Mouse (Mus musculus): ENCODE measurements around the gene Ccdc106. TPM values are rescaled to one million over a fixed set of nuclear protein-coding genes. Genes with fewer than 3 reads are reported as not detected.

Gene Ccdc106
- total RNA-seq, 2 experiments from 2014 or later: 0.13 TPM; not detected in 1

DNA sequence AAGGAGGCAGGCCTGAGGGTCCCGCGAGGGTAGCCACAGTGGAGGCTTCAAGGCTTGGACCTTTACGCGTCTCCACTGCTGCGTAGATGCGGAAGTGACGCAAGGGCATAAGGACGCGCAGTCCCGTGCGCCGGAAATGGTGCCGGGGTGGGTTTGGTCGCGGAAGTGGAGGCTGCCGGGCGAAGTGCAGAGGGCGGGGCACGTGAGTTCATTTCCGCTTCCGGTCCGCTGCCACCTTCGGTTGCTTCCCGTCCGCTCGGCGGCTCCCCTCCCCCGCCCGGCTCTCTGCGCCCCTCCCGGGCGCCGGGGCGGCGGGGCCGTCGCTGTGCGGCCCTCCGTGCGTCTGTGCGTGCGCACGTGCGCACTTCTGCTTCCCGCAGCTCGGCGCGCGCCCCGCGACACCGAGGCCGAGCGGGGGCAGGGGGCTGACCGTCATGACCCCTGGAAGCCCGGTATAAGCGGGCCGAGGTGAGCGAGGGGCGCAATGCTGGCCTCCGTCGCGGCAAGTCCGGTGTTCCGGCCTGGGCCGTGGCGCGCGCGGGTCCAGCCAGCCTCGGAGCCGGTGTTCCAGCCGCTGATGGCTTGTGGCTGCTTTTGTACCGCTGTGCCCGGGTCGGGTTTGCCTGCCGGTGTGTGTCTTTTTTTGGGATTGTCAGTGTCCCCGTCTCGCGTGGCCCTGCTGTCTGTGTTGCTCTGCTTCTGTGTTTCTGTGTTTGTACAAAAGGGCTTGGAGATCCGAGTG lies 59.8 kb downstream of the Ccdc106 start, which contains the start of gene Epn1:
Gene Epn1, plus strand, starts transcription at position 226 of the 742 bp plus-strand sequence.
- ATAC-seq (ENCODE audit: poor library complexity, severe bottlenecking): peak; percentile 94

- no peak for ATAC-seq (ENCODE audit: poor library complexity, severe bottlenecking)
Observed at GRCm38 (mm10) chr7:5080815-5081214, 60.5 kb downstream of the Ccdc106 start.

DNA sequence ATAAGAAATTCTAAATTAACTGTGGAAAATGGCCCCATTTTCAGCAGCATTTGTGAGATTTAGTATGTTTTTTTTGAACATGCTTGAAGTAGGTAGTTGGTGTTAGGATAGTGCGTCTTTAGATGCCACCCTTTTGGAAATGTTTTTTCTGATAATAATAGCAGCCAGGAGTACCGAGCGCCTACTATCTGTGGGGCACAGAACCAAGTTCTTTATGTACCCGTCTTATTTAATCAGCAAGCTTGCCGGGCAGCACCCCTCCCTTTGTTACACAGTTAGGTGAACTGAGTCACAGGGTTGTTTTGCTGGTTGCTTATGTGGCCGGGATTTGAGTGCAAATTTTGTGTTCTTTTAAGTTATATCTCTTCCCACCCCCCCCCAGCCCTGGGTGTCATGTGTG lies 60.9 kb downstream of the Ccdc106 start:
- ATAC-seq (ENCODE audit: poor library complexity, severe bottlenecking): no peak

- no peak for ATAC-seq (ENCODE audit: poor library complexity, severe bottlenecking)
Observed at GRCm38 (mm10) chr7:5081939-5082338, 61.6 kb downstream of the Ccdc106 start.

DNA sequence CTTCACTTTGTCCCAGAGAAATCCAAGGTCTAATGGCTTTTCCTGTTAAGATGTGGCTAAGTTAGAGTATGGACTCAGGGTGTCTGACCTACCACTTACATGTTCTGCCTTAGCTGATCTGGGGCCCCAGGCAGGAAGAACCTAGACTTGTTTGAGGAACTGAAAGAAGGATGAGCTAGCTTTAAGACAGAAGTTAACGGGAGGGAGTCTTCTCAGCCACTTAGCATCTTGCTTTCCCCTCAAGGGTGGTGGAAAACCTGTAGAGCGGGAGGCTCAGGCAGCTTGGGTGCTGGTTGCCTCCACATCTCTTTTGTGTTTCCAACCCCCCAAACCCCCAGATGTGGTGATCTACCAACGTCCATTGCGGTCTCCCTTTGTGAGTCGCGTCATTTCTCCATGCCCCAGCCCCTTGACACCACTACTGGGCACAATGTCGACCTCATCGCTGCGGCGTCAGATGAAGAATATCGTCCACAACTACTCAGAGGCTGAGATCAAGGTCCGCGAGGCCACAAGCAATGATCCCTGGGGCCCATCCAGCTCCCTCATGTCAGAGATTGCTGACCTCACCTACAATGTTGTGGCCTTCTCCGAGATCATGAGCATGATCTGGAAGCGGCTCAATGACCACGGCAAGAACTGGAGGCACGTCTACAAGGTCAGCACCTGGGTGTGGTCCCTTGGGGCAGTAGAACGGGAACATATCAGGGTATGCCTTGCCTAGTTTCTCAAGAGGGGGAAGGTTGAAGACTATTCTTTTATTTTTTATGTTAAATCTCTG lies 63.2 kb downstream of the Ccdc106 start:
- peak; percentile 58 for ATAC-seq (ENCODE audit: poor library complexity, severe bottlenecking)

- no peak for ATAC-seq (ENCODE audit: poor library complexity, severe bottlenecking)
Observed at GRCm38 (mm10) chr7:5085512-5085911, 65.2 kb downstream of the Ccdc106 start.

DNA sequence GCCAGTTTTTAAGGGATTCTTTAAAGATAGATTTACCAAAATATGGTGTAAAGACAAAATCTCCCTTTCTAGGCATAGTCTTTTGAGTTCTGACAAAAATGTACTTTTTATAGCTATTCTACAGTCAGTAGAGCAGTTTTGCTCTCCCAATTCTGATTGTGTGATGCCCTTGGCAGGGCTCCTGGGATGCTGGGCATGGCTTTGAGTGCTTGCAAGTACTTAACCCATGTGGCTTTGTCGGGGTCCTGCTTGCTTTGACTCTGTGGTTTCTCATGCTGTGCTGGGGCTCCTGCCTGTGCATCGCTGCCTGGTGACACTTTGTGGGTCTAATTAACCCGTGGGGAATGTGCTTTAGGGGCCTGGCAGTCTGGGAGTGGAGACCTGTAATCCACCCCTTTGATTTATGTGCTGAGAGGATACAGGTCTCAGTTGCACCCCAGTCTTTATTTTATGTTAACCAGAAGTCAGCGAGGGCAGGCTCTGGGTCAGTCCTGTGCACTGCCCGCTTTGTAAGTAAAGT lies 66.6 kb downstream of the Ccdc106 start:
- ATAC-seq (ENCODE audit: poor library complexity, severe bottlenecking): no peak

DNA sequence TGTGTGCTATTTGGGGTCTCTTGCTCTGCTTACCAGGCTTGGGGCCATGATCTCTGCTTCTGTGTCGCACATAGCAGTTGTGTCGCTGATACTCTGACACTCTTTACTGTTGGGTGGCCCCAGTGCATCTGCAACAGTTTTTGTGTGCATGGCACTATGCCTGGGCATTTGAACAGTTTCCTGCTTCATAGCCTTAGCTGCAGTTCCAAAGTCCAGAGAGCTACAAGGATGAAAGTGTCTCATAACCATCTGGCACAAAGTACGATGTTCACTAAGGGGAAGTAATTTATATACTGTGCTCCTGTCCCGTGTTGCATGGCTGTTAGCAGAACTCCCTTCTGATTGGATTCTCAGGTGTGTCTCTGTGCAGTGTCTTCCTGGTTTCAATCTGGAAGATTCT lies 67.5 kb downstream of the Ccdc106 start:
- ATAC-seq (ENCODE audit: poor library complexity, severe bottlenecking): no peak

- no peak for ATAC-seq (ENCODE audit: poor library complexity, severe bottlenecking)
Observed at GRCm38 (mm10) chr7:5089853-5090252, 69.5 kb downstream of the Ccdc106 start.

DNA sequence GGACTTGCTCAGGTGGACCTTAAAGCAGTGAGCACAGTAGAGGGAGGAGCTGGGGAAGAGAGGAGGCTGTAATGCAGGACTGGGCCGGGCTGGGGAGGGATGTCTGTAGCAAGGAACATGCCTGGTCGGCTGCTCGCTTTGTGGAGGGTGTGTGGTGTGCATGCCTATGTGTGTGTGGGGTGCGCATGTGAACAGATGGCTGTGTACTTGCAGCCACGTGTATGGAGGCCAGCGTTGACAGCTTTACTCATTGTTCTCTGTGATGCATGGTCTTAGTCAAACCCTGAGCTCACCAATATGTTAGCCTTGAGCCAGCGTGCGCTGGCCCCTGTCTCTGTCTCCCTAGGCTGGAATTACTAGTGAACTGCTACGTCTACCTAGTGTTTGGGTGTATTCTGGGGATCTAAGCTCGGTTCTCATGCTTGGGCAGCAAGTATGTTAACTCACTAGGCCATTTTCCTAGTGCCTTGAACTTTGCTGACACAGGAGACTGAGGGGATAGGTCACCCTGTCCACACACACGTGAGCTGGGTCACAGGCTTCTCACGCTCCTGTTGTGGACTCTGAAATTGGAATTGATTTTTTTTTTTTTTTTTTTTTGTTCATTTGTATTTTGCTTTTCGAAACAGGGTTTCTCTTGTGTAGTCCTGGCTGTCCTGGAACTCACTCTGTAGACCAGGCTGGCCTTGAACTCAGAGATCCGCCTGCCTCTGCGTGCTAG lies 70.8 kb downstream of the Ccdc106 start:
- ATAC-seq (ENCODE audit: poor library complexity, severe bottlenecking): no peak

- ATAC-seq (ENCODE audit: poor library complexity, severe bottlenecking): no peak
Observed at GRCm38 (mm10) chr7:5092381-5092780, 72.0 kb downstream of the Ccdc106 start.

DNA sequence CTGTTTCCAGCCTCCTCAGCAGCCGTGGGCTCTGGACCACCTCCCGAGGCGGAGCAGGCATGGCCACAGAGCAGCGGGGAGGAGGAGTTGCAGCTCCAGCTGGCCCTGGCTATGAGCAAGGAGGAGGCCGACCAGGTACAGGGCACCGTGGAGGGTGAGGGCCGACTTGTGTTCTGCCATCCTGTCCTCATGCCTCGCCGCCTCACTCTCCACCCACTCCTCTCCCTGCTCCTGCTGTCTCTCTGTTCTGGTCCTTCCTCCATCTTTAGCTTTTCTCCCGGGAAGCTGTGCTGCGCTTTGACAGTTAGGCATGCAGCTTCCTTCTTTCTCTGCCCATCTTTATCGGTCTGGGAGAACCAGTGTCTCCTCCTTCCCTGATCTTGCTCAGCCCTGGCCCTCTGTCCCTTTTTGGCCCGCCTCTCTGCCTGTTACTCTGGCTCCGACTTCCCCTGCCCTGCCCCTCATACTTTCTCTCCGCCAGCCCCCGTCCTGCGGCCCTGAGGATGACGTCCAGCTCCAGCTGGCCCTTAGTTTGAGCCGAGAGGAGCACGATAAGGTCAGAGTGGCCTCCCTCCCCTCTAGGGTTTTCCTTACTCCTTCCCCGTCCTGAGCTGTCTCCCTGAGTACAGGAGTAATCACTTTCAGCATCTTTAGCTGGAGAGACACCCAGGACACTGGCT lies 72.6 kb downstream of the Ccdc106 start:
- ATAC-seq (ENCODE audit: poor library complexity, severe bottlenecking): no peak

- ATAC-seq (ENCODE audit: poor library complexity, severe bottlenecking): no peak
Observed at GRCm38 (mm10) chr7:5098769-5099168, 78.4 kb downstream of the Ccdc106 start.

GRCm38 (mm10) chr7:5099796-5100195 lies 79.4 kb downstream of the Ccdc106 start:
- no peak for ATAC-seq (ENCODE audit: poor library complexity, severe bottlenecking)

DNA sequence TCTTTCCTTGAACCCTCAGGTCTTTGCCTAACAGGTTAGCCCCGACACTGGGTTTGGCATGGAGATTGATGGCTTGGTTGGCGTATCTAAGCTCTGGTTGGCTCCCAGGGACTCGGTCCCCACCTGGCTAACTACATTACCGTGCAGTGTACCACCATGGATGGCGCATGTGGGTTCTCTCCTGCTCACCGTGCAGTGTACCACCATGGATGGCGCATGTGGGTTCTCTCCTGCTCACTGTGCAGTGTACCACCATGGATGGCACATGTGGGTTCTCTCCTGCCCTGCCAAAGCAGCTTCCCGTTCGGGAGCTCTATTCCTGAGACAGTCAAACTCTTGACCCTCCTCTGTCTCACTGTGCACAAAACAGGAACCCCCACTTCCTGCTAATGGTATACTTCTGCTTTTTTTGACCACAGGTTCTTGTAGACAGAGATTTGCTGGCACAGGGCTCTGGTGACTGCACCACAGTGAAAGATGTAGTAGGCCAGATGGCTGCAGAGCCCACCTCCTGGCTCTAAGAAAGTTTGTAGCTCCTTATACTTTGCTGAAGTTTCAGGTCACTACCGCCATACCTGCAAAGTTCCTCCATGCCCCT lies 80.8 kb downstream of the Ccdc106 start:
- peak; percentile 95 for ATAC-seq (ENCODE audit: poor library complexity, severe bottlenecking)

GRCm38 (mm10) chr7:5102564-5102963 lies 82.2 kb downstream of the Ccdc106 start:
- no peak for ATAC-seq (ENCODE audit: poor library complexity, severe bottlenecking)

DNA sequence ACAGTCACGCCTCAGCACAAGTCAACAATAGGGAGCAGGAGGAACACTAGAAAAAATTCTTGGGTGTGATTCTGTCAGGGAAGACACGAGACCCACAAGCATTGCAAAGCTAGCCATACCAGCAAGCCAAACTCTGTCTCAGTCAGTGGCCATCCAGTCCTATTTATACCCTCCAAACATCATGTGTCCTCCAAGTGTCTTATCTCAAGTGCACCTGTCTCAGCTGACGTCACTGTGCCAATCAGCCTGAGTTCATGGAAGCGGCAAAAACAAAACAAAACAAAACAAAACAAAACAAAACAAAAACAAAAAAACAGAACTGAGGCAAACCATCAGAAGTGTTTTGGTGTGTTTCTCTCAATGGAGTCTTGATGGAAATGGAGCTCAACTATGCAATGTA lies 87.9 kb downstream of the Ccdc106 start:
- ATAC-seq (ENCODE audit: poor library complexity, severe bottlenecking): no peak

- ATAC-seq (ENCODE audit: poor library complexity, severe bottlenecking): no peak
Observed at GRCm38 (mm10) chr7:5109301-5109700, 88.9 kb downstream of the Ccdc106 start.

All from megakaryocyte, adult 5-6 weeks (primary cell).